Mouse (Mus musculus) heart, postnatal 14 days (tissue): ENCODE results near the gene Dnase1l3. TPM values are rescaled to one million over a fixed set of nuclear protein-coding genes. Genes with fewer than 3 reads are reported as not detected.
A peak's percentile ranks its signal among the peaks of the same experiment; 100 is the strongest.

Source experiments
- DNase-seq, 2 experiments: peaks; one replicate each; pipeline ENCODE4 v3.0.0; 2021 to 2022
- intact Hi-C: fragments of 180-260 bp; cut with DNase I; formaldehyde crosslinking; loops from one replicate; pipeline ENCODE4 v1.15.1; 2025
- long read RNA-seq, 2 experiments: library from polyadenylated mRNA; stranded (forward); transcript quantifications; one replicate each; pipeline ENCODE4 v2.0.0; 2021
- total RNA-seq, 2 experiments: library from RNA; stranded (reverse); gene quantifications; 2 replicates each; pipeline ENCODE4 v1.2.3; 2021

Dnase1l3 gene
- under 1 TPM in 1 of 2 experiments, not detected in 1; 0.27 TPM for total RNA-seq
- long read RNA-seq, experiment 1 = 0 reads
- long read RNA-seq, experiment 2 = 0 reads

DNA sequence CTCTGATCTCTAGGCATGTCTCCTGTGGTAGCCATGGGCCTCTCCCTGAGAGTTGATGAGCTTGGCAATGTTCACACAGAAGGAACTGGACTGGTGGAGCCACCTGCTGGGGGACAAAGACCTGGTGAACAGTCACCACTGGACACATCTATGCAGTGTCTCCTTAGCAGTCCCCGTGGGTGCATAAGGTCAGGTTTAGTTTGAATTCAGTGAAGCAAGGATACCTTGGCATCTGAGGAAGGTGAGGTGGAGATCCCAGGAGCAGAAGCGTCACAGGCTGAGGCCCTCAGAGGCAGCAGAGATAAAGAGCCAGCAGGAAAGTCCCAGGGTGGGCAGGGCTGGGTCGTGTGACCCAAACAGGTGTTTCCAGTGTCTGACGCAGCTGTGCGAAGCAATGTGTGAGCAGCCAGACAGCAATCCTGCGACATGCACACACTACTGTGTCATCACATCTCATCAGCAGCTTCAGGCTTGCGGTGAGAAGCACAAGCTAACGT is at the start of gene Dnase1l3:
TSS of gene Dnase1l3 (minus strand) at position 303 of the 497 bp plus-strand sequence.
- peak; percentile 52 to 70 for DNase-seq
- intact Hi-C loops = loop anchor here (2.0 kb wide), 2 partner anchors 32 to 176 kb away; no protein-coding TSS in a partner anchor

DNA sequence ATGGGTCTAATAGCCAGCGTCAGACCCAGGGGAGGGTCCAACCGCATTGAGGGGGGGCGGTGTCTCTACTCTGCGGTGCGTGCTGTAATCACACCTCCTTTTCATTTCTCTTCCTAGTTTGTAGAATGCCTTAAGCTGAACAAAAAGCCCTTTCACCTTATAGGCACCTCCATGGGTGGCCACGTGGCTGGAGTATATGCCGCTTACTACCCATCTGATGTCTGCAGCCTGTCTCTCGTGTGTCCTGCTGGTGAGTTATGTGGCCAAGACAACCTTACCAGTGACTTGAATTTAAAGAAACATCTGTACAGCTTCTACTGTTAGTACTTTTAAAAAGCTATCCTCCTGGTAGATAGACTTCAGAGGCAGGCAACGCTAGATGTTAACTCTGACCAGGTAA is 48.2 kb upstream of the Dnase1l3 start:
- intact Hi-C loops = loop anchor here (2.0 to 10.0 kb wide), 2 partner anchors 44 to 78 kb away; no protein-coding TSS in a partner anchor
- no peak for DNase-seq

DNA sequence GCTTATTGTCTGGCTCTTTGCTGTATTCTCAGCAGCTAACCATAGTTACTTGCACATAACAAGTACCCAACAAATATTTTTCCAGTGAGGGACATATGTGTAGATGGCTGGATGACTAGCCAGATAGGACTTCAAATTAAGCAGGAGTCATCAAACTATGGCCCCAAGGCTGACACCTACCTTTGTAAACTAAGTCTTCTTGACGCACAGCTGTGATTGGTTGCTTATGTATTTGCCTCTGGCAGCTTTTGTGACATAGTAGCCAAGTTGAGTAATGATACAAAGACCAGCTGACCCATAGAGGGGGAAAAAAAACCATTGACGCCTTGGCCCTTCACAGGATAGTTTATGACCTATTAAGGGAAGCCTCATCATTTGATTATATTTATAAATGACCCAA is 47.7 kb upstream of the Dnase1l3 start:
- intact Hi-C loops = loop anchor here (2.0 to 10.0 kb wide), 2 partner anchors 43 to 77 kb away; no protein-coding TSS in a partner anchor
- DNase-seq = no peak

DNA sequence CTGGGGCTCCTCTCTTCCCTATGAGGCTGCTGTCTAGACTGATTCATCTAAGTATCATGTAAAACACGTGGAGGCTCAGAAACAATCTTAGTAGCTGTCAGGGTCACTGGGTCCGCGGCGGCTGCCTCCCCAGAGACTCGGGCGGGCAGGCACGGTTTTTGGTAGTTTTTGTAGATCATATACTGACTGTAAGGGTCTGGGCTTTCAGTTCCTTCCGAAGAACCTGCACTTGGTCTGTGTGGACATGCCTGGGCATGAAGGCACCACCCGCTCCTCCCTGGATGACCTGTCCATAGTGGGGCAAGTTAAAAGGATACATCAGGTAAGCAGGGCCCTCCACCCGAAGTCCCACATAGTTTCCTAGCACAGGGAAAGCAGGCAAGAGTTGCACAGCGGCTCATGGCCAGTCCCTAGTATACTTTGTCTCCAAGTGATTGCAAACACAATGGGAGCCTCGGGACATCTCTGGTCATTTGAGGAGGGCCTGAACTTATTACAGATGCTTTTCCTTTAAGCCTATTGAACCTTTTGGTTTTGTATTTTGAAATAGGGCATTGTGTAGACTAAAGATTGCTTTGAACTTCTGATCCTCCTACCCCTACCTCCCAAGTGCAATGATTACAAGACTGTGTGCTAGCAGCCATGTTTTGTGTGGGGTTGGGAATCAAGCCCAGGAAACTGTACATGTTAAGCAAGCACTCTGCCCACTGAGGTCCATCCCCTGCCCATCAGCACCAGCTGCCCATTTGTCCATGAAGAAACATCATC is 46.7 kb upstream of the Dnase1l3 start:
- DNase-seq = no peak
- intact Hi-C loops = loop anchor here (10.0 kb wide), 1 partner anchor 76 kb away; no protein-coding TSS in a partner anchor

DNA sequence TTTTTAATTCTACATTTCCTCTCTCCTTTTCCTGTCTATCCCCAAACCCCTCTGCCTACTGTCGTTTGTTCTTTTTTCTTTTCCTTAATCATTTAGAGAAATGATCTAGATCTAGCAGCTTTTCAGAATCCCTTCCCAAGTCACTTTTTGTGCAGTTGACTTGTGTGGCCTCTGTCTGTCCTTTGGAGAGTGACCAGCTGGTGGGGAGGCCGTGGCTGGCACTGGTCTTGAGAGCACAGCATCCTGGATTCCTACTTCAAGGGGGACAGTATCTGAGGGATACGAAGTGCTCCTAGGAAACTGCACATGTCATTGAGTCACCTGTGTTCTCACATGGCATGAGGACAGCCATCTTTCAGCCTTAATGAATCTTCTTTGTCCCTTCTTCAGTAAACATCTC is 45.8 kb upstream of the Dnase1l3 start:
- DNase-seq = no peak
- intact Hi-C loops = loop anchor here (10.0 kb wide), 1 partner anchor 75 kb away; no protein-coding TSS in a partner anchor

DNA sequence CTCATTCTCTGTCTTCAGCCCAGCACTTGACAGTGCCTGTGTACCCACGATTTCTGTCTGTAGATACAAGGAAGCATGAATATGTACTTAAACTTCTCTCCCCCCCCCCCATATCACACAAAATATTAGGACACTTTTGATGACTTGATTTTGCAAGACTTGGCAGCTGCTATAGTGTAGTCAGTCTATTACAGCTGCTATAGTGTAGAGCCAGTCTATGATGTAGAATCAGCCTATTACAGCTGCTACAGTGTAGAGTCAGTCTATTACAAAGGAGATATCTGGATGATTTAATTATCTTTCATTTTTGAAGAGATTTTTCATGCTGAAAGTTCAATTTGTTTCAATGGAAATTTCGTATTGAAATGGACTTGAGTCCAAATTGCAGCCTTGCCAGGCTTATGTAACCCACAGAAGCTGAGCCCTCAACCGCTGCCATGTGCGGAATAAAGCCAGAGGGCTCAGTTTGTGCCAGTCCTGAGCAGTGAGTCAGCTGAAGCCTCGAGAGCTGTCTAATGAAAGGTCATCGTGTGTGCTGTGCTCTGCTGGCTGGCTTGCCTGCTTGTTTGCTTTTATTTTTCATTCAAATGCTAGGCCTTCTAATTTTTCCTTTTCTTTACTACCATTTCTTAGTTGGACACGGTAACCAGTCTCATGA is 44.5 kb upstream of the Dnase1l3 start:
- peak; percentile 55 to 69 for DNase-seq
- intact Hi-C loops = no loop called here

DNA sequence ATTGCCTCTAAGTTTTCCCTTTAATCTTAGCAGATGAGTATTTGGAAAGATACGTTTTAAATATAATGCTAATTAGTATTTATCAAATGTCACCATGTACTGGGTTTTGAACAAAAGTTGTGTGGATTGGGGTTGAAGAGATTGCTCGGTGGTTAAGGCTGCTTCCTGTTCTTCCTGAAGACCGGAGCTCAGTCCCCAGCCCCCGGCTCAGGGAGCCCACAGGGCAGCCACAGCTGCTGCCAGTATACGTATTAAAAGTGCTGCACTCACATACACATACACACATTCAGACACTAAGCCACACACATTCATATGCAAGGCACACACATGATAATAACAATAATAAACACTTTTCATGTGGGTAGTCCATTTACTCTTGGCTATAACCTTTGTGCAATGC is 43.8 kb upstream of the Dnase1l3 start:
- DNase-seq = no peak
- intact Hi-C loops = no loop called here

DNA sequence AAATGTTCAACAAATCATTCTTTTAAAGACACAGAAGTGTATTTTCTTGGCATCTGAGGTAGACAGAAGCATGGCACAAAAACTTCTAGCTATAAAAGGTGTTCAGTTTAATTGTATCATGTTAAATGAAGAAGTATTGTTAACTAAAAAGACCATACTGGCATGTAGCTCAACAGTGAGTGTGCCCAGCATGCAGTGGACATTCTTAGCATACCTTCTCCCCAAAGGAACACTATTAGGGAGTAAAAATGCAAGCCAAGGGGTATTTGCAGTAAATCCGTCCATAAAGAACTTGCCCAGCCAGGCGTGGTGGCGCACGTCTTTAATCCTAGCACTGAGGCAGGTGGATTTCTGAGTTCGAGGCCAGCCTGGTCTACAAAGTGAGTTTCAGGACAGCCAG is 42.0 kb upstream of the Dnase1l3 start:
- intact Hi-C loops = no loop called here
- DNase-seq = no peak

DNA sequence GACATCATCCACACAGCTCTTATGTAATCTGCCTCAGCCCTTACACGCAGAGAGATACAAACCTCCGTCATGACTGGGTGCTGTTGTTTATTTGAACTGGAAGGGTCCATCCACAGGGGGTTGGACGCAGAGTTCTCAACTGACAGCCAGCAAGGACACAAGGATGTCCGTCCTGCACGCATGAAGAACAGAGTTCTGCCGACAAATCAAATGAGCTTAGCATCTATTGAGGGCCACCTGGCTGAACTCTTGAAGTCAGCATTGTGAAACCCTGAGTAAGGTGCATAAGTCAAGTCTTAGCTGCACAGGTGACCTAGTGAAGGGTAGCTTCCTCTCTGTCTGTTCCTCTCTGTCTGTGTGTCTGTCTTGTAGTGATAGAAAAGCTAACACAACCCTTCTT is 41.6 kb upstream of the Dnase1l3 start:
- intact Hi-C loops = no loop called here
- no peak for DNase-seq

DNA sequence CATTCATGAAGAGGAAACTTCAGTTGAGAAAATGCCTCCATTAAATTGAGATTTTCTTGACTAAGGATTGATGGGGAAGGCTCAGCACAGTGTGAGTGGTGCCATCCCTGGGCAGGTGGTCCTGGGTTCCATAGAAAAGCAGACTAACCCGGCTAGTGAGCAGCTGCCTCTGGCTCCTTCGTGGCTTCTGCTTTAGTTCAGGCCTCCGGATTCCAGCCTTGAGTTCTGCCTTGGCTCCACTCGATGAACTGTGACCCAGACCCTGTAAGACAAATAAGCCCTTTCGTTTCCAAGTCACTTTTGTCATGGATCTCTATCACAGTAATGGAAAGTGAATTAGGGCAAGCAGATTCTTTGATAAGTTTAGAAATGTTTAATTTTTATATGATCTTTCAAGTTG is 40.2 kb upstream of the Dnase1l3 start:
- intact Hi-C loops = no loop called here
- DNase-seq = no peak

DNA sequence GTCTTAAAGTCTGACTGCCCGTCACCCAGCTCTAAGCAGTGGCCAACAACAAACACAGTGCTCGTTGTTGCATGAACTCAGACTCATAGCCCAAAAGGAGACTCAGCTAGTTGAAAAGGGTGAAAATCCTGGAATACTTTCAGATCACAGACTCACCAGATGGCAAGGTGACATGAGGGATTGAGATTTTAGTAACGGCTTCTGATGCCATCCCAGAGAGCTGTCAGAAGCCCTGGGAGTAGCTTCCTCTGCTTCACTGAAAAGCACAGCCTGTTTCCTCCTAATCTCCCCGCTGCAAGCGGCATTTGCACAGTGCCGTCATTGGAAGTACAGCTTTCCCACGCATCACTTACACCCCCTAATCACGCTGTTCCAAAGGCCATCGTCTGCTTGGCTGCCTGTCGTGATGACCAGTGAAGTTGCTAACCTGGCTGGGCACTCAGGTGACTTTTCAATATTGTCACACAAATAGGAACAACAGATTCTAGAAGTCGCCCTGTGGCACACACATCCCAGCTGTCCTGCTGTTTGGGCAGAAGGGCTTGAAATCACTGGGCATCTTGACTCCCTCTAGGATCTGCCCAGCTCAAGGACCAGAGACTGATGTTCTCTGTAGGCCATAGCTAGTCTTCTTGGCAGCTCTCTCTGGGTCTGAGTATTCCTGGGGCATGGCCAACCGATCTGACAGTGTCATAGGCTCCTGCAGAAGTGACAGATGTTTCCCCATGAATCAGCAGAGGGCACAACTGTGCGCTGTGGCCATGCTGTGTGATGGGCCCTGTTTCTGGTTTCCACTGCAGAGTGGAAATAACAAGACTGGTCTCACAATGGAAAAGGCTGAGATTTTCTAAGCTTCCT is 37.9 kb upstream of the Dnase1l3 start:
- intact Hi-C loops = no loop called here
- peak; percentile 24 to 34 for DNase-seq

DNA sequence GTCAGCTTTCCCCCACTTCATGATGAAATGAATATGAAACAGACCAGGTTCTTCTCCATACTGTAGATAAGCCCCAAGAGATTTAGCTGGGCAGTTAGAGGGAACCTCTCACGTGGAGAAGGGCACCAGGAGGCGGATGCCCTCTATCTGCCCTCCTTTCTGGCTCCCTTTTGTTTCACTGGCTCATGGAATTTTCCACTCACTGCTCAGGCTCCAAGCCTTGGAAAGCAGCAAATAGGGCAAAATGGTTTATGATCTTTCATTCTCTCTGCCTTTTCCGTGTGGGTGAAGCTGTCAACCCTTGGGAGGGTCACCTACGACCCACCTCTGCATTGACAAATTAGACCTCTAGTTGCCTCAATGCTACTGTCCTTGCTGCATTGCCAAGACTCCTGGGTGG is 36.2 kb upstream of the Dnase1l3 start:
- DNase-seq = no peak
- intact Hi-C loops = no loop called here

DNA sequence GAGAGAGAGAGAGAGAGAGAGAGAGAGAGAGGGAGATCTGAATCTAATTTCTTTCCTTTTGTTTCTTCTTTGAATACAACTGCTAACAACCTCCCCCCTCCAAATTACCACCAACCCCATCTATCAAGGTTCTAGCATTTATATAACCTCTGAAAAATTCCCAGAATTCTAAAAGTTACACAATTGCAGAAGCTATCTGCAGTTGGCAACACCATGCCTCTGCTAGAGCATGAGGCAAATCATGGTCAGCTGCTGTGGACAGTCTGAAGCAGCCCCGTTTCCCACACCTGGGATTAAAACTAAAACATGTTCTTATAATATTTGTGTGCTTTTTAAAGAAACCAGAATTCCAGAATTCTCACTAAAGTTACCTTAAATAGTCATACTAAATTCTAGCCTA is 35.4 kb upstream of the Dnase1l3 start:
- no peak for DNase-seq
- intact Hi-C loops = no loop called here

DNA sequence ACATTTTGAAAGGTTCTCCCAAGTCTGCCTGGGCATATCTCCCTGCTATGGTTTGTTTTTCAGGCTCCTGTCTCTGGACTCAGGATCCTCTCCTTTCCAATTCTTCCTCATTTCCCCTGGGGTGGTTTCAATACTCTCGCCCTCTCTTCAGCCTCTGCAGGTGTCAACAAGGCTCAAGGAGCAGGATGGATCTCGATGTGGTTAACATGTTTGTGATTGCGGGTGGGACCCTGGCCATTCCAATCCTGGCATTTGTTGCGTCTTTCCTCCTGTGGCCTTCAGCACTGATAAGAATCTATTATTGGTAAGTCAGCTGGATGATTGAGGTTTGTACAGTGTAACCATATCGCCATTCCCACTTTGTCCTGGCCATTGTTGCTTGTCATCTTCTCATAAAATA is 33.7 kb upstream of the Dnase1l3 start:
- intact Hi-C loops = no loop called here
- no peak for DNase-seq

DNA sequence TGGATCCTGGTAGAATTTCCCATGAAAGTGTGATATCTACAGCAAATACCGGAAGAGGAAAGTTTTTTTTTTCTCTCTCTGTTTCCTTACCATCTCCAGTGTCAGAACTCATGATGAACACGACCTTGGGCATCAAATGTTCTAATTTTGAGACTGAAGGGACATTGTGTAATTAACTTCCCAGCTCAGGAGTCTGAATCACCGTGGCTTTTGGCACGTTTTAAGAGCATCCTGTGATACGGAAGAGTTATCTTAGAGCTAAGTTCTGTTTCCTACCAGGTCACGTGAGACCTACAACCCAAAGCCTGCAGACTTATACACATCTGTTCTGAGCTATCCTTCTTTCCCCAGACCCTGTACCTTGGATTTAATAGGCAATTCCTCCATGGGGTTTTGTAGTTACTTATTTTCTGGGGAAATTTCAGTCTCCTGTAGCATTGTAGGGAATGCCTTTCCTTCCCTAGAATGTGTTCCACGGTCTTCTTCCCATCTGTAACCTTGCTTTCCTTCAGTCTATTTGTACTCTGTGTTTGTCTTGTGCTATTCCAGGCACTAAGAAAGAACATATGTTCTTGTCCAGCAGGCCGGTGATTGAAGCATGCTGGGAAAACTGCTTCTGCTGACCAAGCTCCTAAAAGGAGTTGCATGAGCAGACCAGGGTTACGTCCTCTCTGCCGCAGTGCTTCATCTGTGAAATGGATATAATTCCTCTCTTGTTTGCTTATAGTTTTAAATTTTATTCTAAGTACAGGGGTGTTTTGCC is 32.6 kb upstream of the Dnase1l3 start:
- intact Hi-C loops = no loop called here
- DNase-seq = no peak

DNA sequence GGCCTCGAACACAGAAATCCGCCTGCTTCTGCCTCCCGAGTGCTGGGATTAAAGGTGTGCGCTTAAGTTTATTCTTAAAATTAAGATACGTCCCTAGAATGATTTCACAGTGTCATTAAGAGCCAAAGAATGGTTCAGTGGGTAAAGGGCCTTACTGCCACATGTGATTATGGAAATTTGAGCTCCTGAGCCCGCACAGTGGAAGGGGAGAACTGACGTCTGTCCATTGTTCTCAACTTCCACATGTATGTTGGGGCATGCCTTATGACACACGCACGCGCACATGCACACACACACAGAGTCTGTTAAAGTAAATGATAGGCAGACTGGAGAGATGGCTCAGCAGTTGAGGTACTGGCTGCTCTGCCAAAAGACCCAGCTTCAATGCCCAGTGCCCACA is 30.6 kb upstream of the Dnase1l3 start:
- intact Hi-C loops = no loop called here
- DNase-seq = no peak

DNA sequence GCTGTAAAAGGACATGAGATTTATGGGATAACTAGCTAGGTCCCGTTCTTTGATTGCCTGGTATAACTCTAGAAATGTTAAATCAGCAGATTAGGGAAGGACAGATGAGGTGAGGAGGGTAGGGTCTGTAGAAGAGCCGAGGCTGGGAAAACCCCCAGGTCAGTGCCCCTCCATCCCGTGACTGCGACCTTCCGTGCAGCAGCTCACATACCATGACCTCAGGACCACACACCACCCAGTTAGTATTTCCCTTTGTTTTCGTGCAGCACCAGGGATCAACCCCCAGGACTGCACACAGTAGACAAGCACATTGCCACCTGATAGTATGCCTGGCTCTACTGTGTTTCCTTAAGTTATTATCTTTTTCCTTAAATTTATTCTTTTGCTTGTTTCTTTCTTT is 30.1 kb upstream of the Dnase1l3 start:
- DNase-seq = no peak
- intact Hi-C loops = no loop called here

DNA sequence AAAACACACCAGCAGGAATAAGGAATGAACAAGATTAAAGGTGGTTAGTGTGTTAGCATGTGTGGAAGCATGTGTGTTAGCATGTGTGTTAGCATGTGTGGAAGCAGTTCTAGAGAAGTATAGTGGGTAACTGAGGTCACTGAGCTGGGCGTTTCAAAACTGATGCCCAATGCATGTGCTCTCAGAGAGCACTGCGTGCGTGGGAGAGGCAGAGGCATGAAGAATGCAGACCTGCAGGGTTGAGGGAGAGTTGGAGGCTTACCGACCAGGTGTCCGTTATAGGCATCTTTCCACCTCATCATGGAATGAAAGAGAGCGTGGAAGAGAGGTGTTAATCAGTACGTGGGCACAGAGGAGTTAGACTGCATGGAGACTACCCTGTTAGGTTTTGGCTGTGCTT is 26.2 kb upstream of the Dnase1l3 start:
- no peak for DNase-seq
- intact Hi-C loops = no loop called here

DNA sequence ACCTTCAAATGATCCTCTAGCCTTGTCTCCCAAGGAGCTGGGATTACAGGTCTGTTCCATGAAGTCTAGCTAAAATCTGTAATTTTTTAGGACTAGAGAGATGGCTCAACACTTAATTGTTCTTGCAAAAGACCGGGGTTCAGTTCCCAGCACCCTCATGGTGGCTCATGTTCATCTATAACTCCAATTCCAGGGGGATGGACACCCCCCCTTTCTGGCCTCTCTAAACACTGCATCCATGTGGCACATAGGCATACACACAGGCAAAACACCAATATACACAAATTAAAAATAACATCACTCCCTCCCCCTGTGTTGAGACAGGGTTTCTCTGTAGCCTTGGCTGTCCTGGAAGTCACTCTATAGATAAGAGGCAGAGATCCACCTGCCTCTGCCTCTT is 25.6 kb upstream of the Dnase1l3 start:
- intact Hi-C loops = no loop called here
- no peak for DNase-seq

DNA sequence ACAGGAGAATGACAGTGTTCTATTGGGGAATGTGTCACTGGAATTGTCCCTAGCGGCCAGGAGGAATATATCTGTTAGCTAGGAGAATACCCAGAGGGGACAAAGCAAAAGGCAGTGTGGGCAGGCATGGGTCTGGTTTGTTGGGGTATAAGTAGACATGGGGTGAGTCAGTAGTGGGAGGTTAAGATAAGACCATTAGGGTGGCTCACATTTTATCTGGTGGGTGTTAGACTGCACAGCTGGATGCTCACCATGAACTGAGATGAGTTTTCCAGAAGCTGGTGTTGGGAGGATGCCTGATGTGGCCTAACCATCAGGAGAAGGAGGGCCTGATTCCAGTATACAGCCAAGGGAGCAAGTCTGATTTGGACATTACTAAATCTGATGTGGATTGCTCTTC is 22.6 kb upstream of the Dnase1l3 start:
- intact Hi-C loops = no loop called here

More for the DNA sequence above, 22.6 kb upstream of the Dnase1l3 start:
- DNase-seq = no peak
